Mouse (Mus musculus) adipocyte (in vitro differentiated cells): Measurements from ENCODE around the gene Scn4a.
"Not testable (repeated sequence)": the region's sequence is repeated elsewhere in the genome, so short reads cannot be mapped to it uniquely, and the experiment has no call there.

Experiments
- DNase-seq: peaks from one replicate; pipeline ENCODE4 v3.0.0-alpha.2; 2016; ENCODE audit warnings: low spot score

The Scn4a gene

DNA sequence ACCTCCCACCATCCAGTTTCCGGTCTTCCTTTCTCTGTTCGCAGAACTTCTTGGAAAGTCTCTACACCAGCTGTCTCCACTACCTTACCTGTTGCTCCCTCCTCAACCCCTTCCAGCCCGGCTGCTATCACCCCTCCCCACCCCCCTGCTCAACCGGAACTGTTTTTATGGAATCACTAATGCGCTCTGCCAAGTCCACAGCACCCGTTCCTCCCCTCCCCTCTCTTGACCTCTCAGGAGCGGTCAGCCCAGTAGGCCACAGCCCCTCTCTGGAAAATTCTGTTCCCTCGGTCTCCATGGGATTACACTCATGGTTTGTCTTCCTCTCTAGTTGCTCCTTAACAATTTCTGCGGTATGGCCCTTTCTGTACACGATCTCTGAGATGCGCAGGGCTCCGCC, at the start of gene Scn4a:
Gene Scn4a, minus strand, starts transcription at position 101 of the 400 bp plus-strand sequence.
- no peak for DNase-seq

DNA sequence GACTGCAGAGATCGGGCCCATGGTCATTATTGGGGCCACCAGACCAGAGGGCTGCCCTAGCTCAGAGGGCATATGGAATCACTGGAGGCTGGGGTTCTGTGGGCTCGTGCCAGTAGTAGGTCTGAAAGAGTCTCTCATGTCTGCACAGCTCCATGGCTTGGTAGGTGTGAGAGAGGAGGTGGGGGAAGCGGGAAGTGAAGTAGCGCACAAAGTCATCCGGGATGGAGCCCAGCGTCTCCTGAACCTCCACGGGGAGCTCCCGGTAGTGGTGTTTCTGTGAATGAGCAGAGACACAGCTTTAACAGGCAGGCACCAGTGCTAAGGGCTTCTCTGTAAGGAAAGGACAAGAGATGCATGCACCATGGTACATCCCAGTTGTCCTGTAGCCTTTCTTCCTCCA, 45.4 kb upstream of the Scn4a start:
- no peak for DNase-seq

DNA sequence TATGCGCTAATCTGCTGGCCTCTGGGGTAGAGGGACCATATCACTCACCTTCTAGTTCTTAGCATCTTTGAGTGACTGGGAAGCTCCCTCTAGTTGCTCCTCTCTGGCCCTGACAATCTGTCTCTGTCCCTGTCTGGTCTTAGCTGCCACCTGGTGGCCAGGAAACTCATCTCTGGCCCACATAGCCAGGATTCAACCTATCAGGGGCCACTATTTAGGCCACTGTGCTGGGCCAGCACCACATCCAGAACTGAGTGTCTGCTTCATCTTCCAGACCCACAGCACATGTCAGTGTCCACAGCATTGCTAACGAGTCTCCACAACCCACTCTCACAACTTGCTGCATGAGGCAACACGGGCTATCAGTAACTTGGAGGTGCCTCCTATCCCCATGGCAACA, 44.6 kb upstream of the Scn4a start:
- DNase-seq, result peak; percentile 7

DNA sequence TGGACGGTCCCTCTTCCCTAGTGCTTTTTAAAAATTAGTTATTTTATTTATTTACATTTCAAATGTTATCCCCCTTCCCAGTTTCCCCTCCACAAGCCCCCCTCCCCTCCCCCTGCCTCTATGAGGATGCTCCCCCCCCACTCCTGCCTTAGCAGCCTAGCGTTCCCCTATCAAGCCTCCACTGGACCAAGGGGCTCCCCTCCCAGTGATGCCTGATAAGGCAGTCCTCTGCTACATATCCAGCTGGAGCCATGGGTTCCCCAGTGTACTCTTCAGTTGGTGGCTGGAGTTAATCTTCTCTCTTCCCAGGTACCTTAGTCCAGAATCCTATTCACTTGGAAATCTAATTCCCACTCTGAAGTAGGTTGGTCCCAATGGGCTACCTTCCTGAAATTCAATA, 41.0 kb upstream of the Scn4a start:
- not testable (repeated sequence) for DNase-seq

- no peak for DNase-seq
Measured at GRCm38 (mm10) chr11:106393331-106393616, 40.2 kb upstream of the Scn4a start.

DNA sequence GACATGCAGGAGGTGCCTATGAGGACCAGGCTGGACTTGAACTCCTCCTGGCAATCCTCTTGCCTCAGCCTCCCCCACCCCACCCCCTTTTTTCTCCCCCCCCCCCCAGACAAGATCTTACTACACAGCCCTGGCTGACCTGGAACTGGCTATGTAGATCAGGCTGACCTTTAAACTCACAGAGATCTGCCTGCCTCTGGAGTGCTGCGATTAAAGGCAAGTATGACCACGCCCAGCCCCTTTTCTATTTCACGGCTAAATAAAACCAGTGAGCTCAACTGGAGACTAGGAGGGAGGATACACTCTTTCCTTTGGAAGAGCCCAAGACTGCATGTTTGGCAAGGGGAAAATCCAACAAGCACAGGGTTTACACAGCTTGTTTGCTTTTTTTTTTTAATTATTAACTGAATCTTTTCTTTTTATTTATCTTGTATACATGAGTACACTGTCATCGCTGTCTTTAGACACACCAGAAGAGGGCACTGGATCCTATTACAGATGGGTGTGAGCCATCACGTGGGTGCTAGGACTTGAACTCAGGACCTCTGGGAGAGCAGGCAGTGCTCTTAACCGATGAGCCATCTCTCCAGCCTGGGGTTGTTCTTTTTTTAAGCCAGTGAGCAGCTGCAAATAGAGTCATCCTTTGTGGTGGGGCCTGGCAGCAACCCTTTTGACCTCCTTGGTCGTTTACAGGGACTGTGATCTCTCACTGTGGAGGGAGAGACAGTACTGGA, 39.7 kb upstream of the Scn4a start:
- no peak for DNase-seq

DNA sequence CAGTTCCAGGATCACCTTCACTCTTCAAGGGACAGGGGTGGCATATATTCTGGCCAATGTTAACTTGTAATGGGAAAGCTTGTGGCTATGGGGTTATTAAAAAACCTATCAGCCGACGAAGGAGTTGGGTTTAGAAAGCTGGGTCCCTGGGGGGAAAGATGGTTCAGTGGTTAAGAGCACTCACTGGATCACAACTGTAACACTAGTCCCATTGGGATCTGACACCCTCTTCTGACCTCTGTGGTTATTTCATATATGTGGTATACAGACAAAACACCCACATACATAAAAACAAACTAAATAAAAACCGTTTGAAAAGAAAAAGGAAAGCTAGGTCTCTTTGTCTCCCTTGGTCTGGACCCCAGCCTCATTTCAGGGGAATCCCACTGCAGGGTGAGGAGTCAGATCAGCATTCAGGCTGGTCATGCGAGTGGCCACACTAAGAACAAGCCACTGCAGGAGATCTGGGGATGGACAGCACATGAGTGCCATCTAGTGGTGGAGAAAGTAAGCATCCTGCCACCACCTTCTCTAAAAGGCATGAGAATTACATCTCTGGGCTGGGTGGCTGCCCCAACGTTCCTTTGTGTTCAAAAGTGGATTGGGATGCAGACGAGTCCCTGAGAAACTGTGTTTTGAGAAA, 38.6 kb upstream of the Scn4a start:
- peak; percentile 83 for DNase-seq

DNA sequence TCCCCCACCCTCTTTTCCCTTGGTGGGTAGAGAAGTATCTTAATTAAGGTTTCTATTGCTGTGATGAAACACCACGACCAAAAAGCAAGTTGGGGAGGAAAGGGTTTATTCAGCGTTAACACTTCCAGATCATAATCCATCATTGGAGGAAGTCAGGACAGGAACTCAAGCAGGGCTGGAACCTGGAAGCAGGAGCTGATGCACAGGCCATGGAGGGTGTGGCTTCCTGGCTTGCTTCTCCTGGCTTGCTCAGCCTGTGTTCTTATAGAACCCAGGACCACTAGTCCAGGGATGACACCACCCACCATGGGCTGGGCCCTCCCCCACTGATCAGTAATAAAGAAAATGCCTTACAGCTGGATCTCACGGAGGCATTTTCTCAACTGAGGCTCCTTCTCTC, 37.7 kb upstream of the Scn4a start:
- DNase-seq, result no peak

GRCm38 (mm10) chr11:106389611-106390010, 36.5 kb upstream of the Scn4a start:
- no peak for DNase-seq

GRCm38 (mm10) chr11:106387791-106388216, 34.7 kb upstream of the Scn4a start, which contains the start of gene Icam2:
Gene Icam2 (minus strand): TSS chr11:106388075.
- DNase-seq, result peak; percentile 6

- no peak for DNase-seq
Measured at GRCm38 (mm10) chr11:106387020-106387419, 33.9 kb upstream of the Scn4a start.

GRCm38 (mm10) chr11:106386409-106386808, 33.3 kb upstream of the Scn4a start:
- DNase-seq, result no peak

GRCm38 (mm10) chr11:106383051-106383790, 30.1 kb upstream of the Scn4a start:
- DNase-seq, result no peak

- no peak for DNase-seq
Measured at GRCm38 (mm10) chr11:106382424-106382823, 29.3 kb upstream of the Scn4a start.

- DNase-seq, result no peak
Measured at GRCm38 (mm10) chr11:106381883-106382282, 28.8 kb upstream of the Scn4a start.

DNA sequence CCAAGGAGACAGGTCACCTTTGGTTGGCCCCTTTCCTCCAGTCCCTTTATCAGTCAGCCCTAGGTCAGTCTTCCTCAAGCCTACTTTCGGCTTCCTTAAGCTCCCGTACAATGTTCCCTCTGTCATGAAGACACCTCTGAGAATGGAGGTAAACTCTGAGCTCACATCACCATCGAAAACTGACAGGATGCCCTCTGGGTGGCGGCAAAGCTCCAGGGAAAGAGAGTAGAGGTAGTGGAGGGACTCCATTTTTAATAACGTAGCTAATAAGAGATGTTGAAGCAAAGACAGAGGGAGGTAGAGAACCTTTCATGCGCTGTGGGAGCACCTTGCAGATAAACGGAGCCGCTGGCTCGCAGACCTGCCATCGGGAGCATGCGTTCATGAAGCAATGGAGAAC, 27.9 kb upstream of the Scn4a start:
- no peak for DNase-seq

GRCm38 (mm10) chr11:106374979-106375378, 21.9 kb upstream of the Scn4a start:
- no peak for DNase-seq

- DNase-seq, result no peak
Measured at GRCm38 (mm10) chr11:106374559-106374958, 21.5 kb upstream of the Scn4a start.

GRCm38 (mm10) chr11:106373998-106374397, 20.9 kb upstream of the Scn4a start:
- DNase-seq, result no peak

- DNase-seq, result peak; percentile 86
Measured at GRCm38 (mm10) chr11:106366316-106366715, 13.2 kb upstream of the Scn4a start.

- DNase-seq, result no peak
Measured at GRCm38 (mm10) chr11:106365366-106365765, 12.3 kb upstream of the Scn4a start, which contains the start of gene Prr29. Gene Prr29 (plus strand): TSS chr11:106365472.

DNA sequence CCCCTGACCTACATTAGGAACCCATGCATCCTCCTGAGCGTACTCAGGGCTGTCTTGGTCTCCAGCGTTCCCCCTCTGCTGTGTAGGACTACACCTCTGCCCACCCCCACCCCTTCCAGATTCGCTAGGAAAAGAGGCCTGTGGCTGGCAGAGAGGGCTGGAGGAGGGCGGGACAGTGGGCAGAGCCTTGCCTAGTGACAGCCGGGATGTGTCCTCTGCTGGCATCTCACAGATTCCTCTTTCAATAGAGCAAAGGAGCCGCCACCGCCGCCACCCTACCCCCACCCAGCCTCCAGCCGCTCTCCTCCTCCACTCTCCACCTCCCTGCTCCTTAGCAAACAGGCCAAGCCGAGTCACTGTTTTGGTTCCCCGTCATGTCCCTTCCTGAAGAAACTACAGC, 11.6 kb upstream of the Scn4a start:
- DNase-seq, result no peak

GRCm38 (mm10) chr11:106359350-106359749, 6.3 kb upstream of the Scn4a start:
- DNase-seq, result no peak
